Mouse (Mus musculus): Measurements from ENCODE around the gene Ifna14. TPM values are rescaled to one million over a fixed set of nuclear protein-coding genes. Genes with fewer than 3 reads are reported as not detected.
A peak's percentile ranks its signal among the peaks of the same experiment; 100 is the strongest.

Ifna14 gene
- polyA plus RNA-seq, 1 experiment: not detected

DNA sequence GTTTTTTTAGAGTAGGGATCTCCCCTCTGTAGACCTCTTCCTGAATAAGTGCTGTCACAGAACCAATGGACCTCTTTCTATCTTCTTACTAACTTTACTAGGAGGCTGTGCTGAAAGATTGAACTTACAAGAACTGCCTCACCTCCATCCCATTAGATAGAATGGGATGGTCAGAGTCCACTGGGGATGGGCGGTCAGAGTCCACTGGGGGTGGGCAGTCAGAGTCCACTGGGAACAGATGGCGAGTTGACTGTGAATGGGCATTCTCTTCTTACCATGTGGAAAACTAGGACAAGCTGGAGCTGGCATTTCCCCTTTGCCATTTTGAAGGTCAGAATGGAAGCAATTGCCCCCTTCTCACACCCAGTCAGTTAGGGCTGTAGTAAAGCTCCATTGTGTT is 38.1 kb downstream of the Ifna14 start:
- H3K4me1 ChIP-seq (replicated peaks; ENCODE audit: control insufficient read depth, insufficient read depth, low read length): peaks cover 3% of the 10 kb centered on the region; the same call in 1 of the 2 replicates
- no peak overlapping the region for H3K4me3 ChIP-seq (ENCODE audit: control insufficient read depth, insufficient read depth, low read length)
- no peak for DNase-seq
- no peak overlapping the region for H3K27ac ChIP-seq (ENCODE audit: control insufficient read depth, insufficient read depth, low read length)
- 94% methylated on average over 2 of the region's 2 CpGs for WGBS
- H3K36me3 ChIP-seq (ENCODE audit: control insufficient read depth, insufficient read depth, low read length): no peaks in the 10 kb centered on the region
- TF ChIP-seq POLR2A (IDR thresholded peaks at IDR 0.05; ENCODE audit: control insufficient read depth, extremely low read depth, insufficient read depth, low read length, poor library complexity) (no peak), CTCF (IDR thresholded peaks at IDR 0.05; ENCODE audit: borderline replicate concordance, control insufficient read depth, extremely low read depth, insufficient read depth, low read length, poor library complexity) (no peak)
- H3K27me3 ChIP-seq (ENCODE audit: control insufficient read depth, insufficient read depth, low read length): no peaks in the 10 kb centered on the region

DNA sequence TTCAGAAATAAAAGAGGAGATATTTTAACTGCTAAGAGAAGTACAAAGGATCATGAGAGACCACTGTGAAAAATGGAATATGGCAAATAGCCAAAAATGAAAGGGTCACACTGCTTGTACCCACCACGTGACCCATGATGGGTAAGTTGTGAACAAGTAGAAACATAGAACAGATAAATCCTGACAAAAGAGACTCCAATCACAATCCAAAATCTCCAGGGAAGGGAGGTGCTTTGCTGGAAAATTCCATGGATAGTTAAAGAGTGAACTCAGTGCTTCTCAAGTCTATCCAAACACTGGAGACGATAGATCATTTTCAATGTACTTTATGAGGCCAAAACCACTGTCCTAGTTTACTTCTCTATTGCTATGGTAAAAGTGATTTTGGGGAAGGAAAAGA is 40.7 kb downstream of the Ifna14 start:
- no peak overlapping the region for H3K4me3 ChIP-seq (ENCODE audit: control insufficient read depth, insufficient read depth, low read length)
- DNase-seq: no peak
- TF ChIP-seq CTCF (IDR thresholded peaks at IDR 0.05; ENCODE audit: borderline replicate concordance, control insufficient read depth, extremely low read depth, insufficient read depth, low read length, poor library complexity) (no peak), POLR2A (IDR thresholded peaks at IDR 0.05; ENCODE audit: control insufficient read depth, extremely low read depth, insufficient read depth, low read length, poor library complexity) (no peak)
- WGBS: 94% methylated on average over 2 of the region's 2 CpGs
- H3K27me3 ChIP-seq (ENCODE audit: control insufficient read depth, insufficient read depth, low read length): no peaks in the 10 kb centered on the region
- H3K27ac ChIP-seq (ENCODE audit: control insufficient read depth, insufficient read depth, low read length): no peak overlapping the region
- no peaks in the 10 kb centered on the region for H3K36me3 ChIP-seq (ENCODE audit: control insufficient read depth, insufficient read depth, low read length)
- no peaks in the 10 kb centered on the region for H3K4me1 ChIP-seq (replicated peaks; ENCODE audit: control insufficient read depth, insufficient read depth, low read length)

DNA sequence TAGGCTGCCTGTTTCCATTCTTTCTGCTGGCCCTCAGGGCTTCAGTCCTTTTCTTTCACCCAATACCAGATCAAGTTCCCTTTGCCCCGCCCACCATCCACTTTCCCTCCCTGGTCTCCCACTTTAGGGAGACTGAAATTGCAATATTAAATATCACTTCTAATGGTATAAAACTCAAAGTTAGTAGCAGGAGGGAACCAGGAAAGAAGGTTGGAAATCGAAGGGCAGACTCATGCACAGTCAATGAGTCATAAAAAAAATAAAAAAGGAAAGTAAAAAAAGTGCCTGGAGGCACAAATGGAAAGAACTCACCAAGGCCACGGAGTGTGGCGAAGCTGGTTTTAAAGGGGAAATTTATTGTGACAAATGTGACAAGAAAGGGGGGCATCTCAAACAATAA is 41.3 kb downstream of the Ifna14 start:
- no peaks in the 10 kb centered on the region for H3K4me1 ChIP-seq (replicated peaks; ENCODE audit: control insufficient read depth, insufficient read depth, low read length)
- WGBS: 87% methylated on average over 4 of the region's 4 CpGs
- DNase-seq: no peak

DNA sequence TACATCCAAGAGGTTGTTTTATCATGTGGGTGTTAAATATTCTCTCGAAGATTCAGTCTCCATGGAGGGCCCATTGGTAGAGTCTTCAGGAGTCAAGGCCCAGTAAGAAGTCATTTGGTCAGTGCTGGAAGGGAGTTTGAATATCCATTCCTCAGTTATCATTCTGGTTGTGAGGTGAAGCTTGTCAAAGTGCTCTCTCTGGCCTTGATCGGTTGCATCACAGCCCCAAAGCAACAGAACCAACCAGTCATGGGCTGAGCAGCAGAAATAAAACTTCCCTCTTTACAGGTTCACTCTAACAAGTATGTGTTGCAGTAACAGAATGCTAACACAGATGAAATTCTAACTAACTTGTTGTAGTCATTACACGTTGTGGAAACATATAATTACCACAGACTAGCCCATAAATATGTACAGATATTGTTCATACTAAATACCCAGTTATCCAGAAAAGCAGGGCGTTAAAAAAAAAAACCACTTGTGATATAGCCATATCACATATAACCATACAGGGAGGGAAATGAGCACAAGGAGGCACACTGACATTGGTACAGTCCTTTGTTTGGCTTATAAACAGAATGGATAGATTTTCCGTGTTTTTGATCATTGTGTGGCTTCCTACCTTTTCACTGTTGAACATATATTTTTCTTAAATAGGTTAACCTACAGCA is 45.1 kb downstream of the Ifna14 start:
- DNase-seq: no peak
- H3K27ac ChIP-seq (ENCODE audit: control insufficient read depth, insufficient read depth, low read length): no peak overlapping the region
- no peaks in the 10 kb centered on the region for H3K36me3 ChIP-seq (ENCODE audit: control insufficient read depth, insufficient read depth, low read length)

More for the DNA sequence above, 41.3 kb downstream of the Ifna14 start:
- TF ChIP-seq POLR2A (IDR thresholded peaks at IDR 0.05; ENCODE audit: control insufficient read depth, extremely low read depth, insufficient read depth, low read length, poor library complexity) (no peak), CTCF (IDR thresholded peaks at IDR 0.05; ENCODE audit: borderline replicate concordance, control insufficient read depth, extremely low read depth, insufficient read depth, low read length, poor library complexity) (no peak)
- no peaks in the 10 kb centered on the region for H3K27me3 ChIP-seq (ENCODE audit: control insufficient read depth, insufficient read depth, low read length)
- no peak overlapping the region for H3K27ac ChIP-seq (ENCODE audit: control insufficient read depth, insufficient read depth, low read length)
- H3K4me3 ChIP-seq (ENCODE audit: control insufficient read depth, insufficient read depth, low read length): no peak overlapping the region
- H3K36me3 ChIP-seq (ENCODE audit: control insufficient read depth, insufficient read depth, low read length): no peaks in the 10 kb centered on the region

DNA sequence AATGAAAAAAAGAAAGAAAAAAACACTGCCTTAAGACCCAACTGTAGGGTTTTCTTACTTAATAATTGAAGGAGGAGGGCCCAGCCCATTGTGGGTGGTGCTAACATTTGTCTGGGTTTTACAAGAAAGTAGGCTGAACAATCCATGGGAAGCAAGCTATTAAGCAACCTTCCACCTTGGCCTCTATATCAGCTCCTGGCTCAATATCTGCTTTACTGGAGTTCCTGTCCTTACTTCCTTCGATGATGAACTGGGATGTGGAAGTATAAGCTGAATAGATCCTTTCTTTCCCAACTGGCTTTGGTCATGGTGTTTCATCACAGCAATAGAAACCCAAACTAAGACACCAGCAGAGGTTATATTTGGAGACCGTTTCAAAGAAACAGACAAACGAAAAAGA is 46.2 kb downstream of the Ifna14 start:
- WGBS: 92% methylated on average over 3 of the region's 3 CpGs
- no peak for DNase-seq
- Histone ChIP-seq H3K36me3 (ENCODE audit: control insufficient read depth, insufficient read depth, low read length) (no peaks in the 10 kb centered on the region), H3K27ac (ENCODE audit: control insufficient read depth, insufficient read depth, low read length) (no peak overlapping the region), H3K27me3 (ENCODE audit: control insufficient read depth, insufficient read depth, low read length) (no peaks in the 10 kb centered on the region), H3K4me3 (ENCODE audit: control insufficient read depth, insufficient read depth, low read length) (no peak overlapping the region), H3K4me1 (replicated peaks; ENCODE audit: control insufficient read depth, insufficient read depth, low read length) (no peaks in the 10 kb centered on the region)
- TF ChIP-seq CTCF (IDR thresholded peaks at IDR 0.05; ENCODE audit: borderline replicate concordance, control insufficient read depth, extremely low read depth, insufficient read depth, low read length, poor library complexity) (no peak), POLR2A (IDR thresholded peaks at IDR 0.05; ENCODE audit: control insufficient read depth, extremely low read depth, insufficient read depth, low read length, poor library complexity) (no peak)

More for the DNA sequence above, 45.1 kb downstream of the Ifna14 start:
- Histone ChIP-seq H3K27me3 (ENCODE audit: control insufficient read depth, insufficient read depth, low read length) (no peaks in the 10 kb centered on the region), H3K4me1 (replicated peaks; ENCODE audit: control insufficient read depth, insufficient read depth, low read length) (no peaks in the 10 kb centered on the region), H3K4me3 (ENCODE audit: control insufficient read depth, insufficient read depth, low read length) (no peak overlapping the region)
- 94% methylated on average over 5 of the region's 5 CpGs for WGBS
- no peak for TF ChIP-seq POLR2A (IDR thresholded peaks at IDR 0.05; ENCODE audit: control insufficient read depth, extremely low read depth, insufficient read depth, low read length, poor library complexity)

DNA sequence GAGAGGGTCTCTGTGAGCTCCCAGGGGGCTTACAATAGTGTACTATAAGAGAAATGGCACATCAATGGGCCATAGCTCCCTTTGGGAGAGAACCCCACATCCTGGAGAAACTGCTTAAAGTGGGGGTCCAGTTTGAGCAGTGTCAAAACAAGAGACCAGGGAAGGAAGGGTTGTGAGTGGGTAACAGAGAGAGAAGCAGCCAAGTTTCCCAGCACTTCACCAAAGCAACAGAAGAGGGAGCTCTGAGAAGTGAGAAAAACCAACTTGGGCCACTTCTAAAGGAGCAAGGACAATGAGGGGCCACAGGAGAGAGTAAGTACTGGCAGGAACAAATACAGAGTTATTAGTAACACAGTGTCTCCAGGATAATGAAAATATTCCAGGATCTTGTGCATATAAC is 48.4 kb downstream of the Ifna14 start:
- no peaks in the 10 kb centered on the region for H3K27me3 ChIP-seq (ENCODE audit: control insufficient read depth, insufficient read depth, low read length)
- TF ChIP-seq POLR2A (IDR thresholded peaks at IDR 0.05; ENCODE audit: control insufficient read depth, extremely low read depth, insufficient read depth, low read length, poor library complexity) (no peak), CTCF (IDR thresholded peaks at IDR 0.05; ENCODE audit: borderline replicate concordance, control insufficient read depth, extremely low read depth, insufficient read depth, low read length, poor library complexity) (no peak)
- DNase-seq: peak; percentile 3
- no peak overlapping the region for H3K27ac ChIP-seq (ENCODE audit: control insufficient read depth, insufficient read depth, low read length)
- no peaks in the 10 kb centered on the region for H3K36me3 ChIP-seq (ENCODE audit: control insufficient read depth, insufficient read depth, low read length)
- H3K4me3 ChIP-seq (ENCODE audit: control insufficient read depth, insufficient read depth, low read length): no peak overlapping the region
- no peaks in the 10 kb centered on the region for H3K4me1 ChIP-seq (replicated peaks; ENCODE audit: control insufficient read depth, insufficient read depth, low read length)

DNA sequence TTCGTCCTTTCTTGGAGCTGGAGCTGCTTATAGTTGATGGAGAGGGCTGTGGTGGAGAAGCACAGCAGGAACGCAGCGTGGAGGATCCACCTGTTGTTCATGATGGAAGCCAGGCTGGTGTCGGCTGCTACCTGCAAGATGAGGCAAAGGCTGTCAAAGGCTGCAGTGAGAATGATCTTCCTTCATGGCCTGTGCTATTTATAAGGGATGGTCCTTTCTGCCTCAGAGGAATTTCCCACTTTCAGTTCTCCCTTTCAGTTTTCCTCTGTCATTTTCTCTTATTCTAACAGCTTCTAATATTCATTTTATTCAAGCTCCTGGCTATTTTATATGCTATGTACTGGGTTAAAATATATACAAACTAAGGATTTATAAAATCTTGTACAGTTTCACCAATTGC is 48.9 kb downstream of the Ifna14 start, which contains the start of gene Ifnb1:
TSS of gene Ifnb1 (minus strand) at position 101 of the 400 bp plus-strand sequence.
- Histone ChIP-seq H3K36me3 (ENCODE audit: control insufficient read depth, insufficient read depth, low read length) (no peaks in the 10 kb centered on the region), H3K4me3 (ENCODE audit: control insufficient read depth, insufficient read depth, low read length) (no peak within 1 kb of the TSS), H3K4me1 (replicated peaks; ENCODE audit: control insufficient read depth, insufficient read depth, low read length) (no peaks in the 10 kb centered on the region), H3K27me3 (ENCODE audit: control insufficient read depth, insufficient read depth, low read length) (no peaks in the 10 kb centered on the region), H3K27ac (ENCODE audit: control insufficient read depth, insufficient read depth, low read length) (no peak within 1 kb of the TSS)
- TF ChIP-seq POLR2A (IDR thresholded peaks at IDR 0.05; ENCODE audit: control insufficient read depth, extremely low read depth, insufficient read depth, low read length, poor library complexity) (no peak), CTCF (IDR thresholded peaks at IDR 0.05; ENCODE audit: borderline replicate concordance, control insufficient read depth, extremely low read depth, insufficient read depth, low read length, poor library complexity) (no peak)
- DNase-seq: no peak
- WGBS: 91% methylated on average over 4 of the region's 4 CpGs

Other genes starting within 250 kb of the Ifna14 start
- 0.93 and 1.0 TPM in 2 replicates for gene Hacd4, start 132.9 kb downstream of the Ifna14 start, polyA plus RNA-seq (2012; rRNA removed)
- gene Ifnb1, start 49.0 kb downstream of the Ifna14 start, polyA plus RNA-seq (2012; rRNA removed): not detected in 2 replicates
- not detected in 2 replicates for gene Ifna15, start 13.6 kb downstream of the Ifna14 start, polyA plus RNA-seq (2012; rRNA removed)
- not detected in 2 replicates for gene Ifna9, start 20.6 kb upstream of the Ifna14 start, polyA plus RNA-seq (2012; rRNA removed)
- not detected in 2 replicates for gene Ifna12, start 31.6 kb upstream of the Ifna14 start, polyA plus RNA-seq (2012; rRNA removed)
- not detected in 2 replicates for gene C87499, start 62.6 kb upstream of the Ifna14 start, polyA plus RNA-seq (2012; rRNA removed)
- not detected in 2 replicates for gene Ifna13, start 72.7 kb upstream of the Ifna14 start, polyA plus RNA-seq (2012; rRNA removed)
- gene Ifna16, start 105.1 kb upstream of the Ifna14 start, polyA plus RNA-seq (2012; rRNA removed): not detected in 2 replicates
- gene Ifna2, start 112.1 kb upstream of the Ifna14 start, polyA plus RNA-seq (2012; rRNA removed): not detected in 2 replicates
- 0.17 TPM in 1 of 2 replicates, not detected in the other for gene Ifnab, start 119.6 kb upstream of the Ifna14 start, polyA plus RNA-seq (2012; rRNA removed)
- gene Gm26566, start 150.0 kb upstream of the Ifna14 start, polyA plus RNA-seq (2012; rRNA removed): 0.86 and 1.5 TPM in 2 replicates
- gene Klhl9, start 150.7 kb upstream of the Ifna14 start, polyA plus RNA-seq (2012; rRNA removed): 21.3 and 29.3 TPM in 2 replicates
- not detected in 2 replicates for gene Gm13271, start 183.1 kb upstream of the Ifna14 start, polyA plus RNA-seq (2012; rRNA removed)
- gene Gm13283, start 188.3 kb upstream of the Ifna14 start, polyA plus RNA-seq (2012; rRNA removed): 0.07 and 0.08 TPM in 2 replicates
- not detected in 2 replicates for gene Gm13290, start 202.0 kb upstream of the Ifna14 start, polyA plus RNA-seq (2012; rRNA removed)
- not detected in 2 replicates for gene Gm13289, start 205.1 kb upstream of the Ifna14 start, polyA plus RNA-seq (2012; rRNA removed)
- gene Gm13272, start 208.1 kb upstream of the Ifna14 start, polyA plus RNA-seq (2012; rRNA removed): not detected in 2 replicates
- gene Ifnz, start 210.3 kb upstream of the Ifna14 start, polyA plus RNA-seq (2012; rRNA removed): 0.16 TPM in 1 of 2 replicates, not detected in the other
- not detected in 2 replicates for gene Gm13276, start 213.9 kb upstream of the Ifna14 start, polyA plus RNA-seq (2012; rRNA removed)
- not detected in 2 replicates for gene Gm13277, start 216.8 kb upstream of the Ifna14 start, polyA plus RNA-seq (2012; rRNA removed)
- gene Gm13278, start 219.8 kb upstream of the Ifna14 start, polyA plus RNA-seq (2012; rRNA removed): not detected in 2 replicates
- not detected in 2 replicates for gene Gm13275, start 222.7 kb upstream of the Ifna14 start, polyA plus RNA-seq (2012; rRNA removed)
- not detected in 2 replicates for gene Gm13279, start 225.6 kb upstream of the Ifna14 start, polyA plus RNA-seq (2012; rRNA removed)
- not detected in 2 replicates for gene Gm13285, start 227.9 kb upstream of the Ifna14 start, polyA plus RNA-seq (2012; rRNA removed)
- not detected in 2 replicates for gene Gm13287, start 231.5 kb upstream of the Ifna14 start, polyA plus RNA-seq (2012; rRNA removed)
- gene Gm13288, start 233.7 kb upstream of the Ifna14 start, polyA plus RNA-seq (2012; rRNA removed): not detected in 2 replicates
- gene Ifna7, start 244.4 kb upstream of the Ifna14 start, polyA plus RNA-seq (2012; rRNA removed): not detected in 2 replicates
- gene Ifna11, start 248.2 kb upstream of the Ifna14 start, polyA plus RNA-seq (2012; rRNA removed): not detected in 2 replicates